Mouse (Mus musculus) C2C12 (cell line): Measurements from ENCODE around the gene B3galt5. TPM values are rescaled to one million over a fixed set of nuclear protein-coding genes. Genes with fewer than 3 reads are reported as not detected.
A peak's percentile ranks its signal among the peaks of the same experiment; 100 is the strongest.

Experiments used
- H3K27me3 ChIP-seq: one replicate; pipeline ENCODE4 v1.6.1; 2011; ENCODE audit not compliant: control insufficient read depth, insufficient read depth, insufficient read length
- H3K36me3 ChIP-seq: one replicate; pipeline ENCODE4 v1.6.1; 2011; ENCODE audit not compliant: control insufficient read depth, insufficient read depth
- H3K4me3 ChIP-seq: one replicate; pipeline ENCODE4 v1.5.1; 2011; ENCODE audit warnings: mild to moderate bottlenecking, control low read depth; ENCODE audit not compliant: poor library complexity, insufficient read depth, severe bottlenecking
- H3K79me2 ChIP-seq: one replicate; pipeline ENCODE4 v1.6.1; 2011; ENCODE audit not compliant: control insufficient read depth, insufficient read depth
- H3K79me3 ChIP-seq: one replicate; pipeline ENCODE4 v1.6.1; 2011; ENCODE audit warnings: low read depth, control low read depth
- H3ac ChIP-seq: one replicate; pipeline ENCODE3; 2011; ENCODE audit warnings: low read depth; ENCODE audit not compliant: control insufficient read depth, insufficient read length
- CEBPB ChIP-seq: IDR thresholded peaks from one replicate; pipeline ENCODE4 v1.6.1; 2011; ENCODE audit warnings: low read depth, mild to moderate bottlenecking, control low read depth, moderate library complexity
- CTCF ChIP-seq: IDR thresholded peaks from one replicate; pipeline ENCODE4 v1.5.1; 2011; ENCODE audit not compliant: control insufficient read depth, insufficient read depth, insufficient read length
- FOSL1 ChIP-seq: IDR thresholded peaks from one replicate; pipeline ENCODE4 v1.8.0; 2011; ENCODE audit warnings: mild to moderate bottlenecking, low read length; ENCODE audit not compliant: poor library complexity, insufficient read depth, severe bottlenecking
- MAX ChIP-seq: IDR thresholded peaks from one replicate; pipeline ENCODE4 v1.6.1; 2011; ENCODE audit warnings: mild to moderate bottlenecking, control low read depth
- MYOD1 ChIP-seq: IDR thresholded peaks from one replicate; pipeline ENCODE4 v1.6.1; 2011; ENCODE audit warnings: low read depth; ENCODE audit not compliant: control insufficient read depth, insufficient read length
- MYOG ChIP-seq: IDR thresholded peaks from one replicate; pipeline ENCODE4 v1.6.1; 2011; ENCODE audit not compliant: control insufficient read depth, insufficient read length; ENCODE audit errors: extremely low read depth
- USF1 ChIP-seq: IDR thresholded peaks from one replicate; pipeline ENCODE4 v1.6.1; 2011; ENCODE audit warnings: low read depth, mild to moderate bottlenecking, control low read depth, moderate library complexity
- polyA plus RNA-seq: library from polyadenylated mRNA; unstranded; fragments of >200 nt; fragmentation: generic; extraction: Trizol; gene quantifications from one replicate; pipeline ENCODE4 v1.2.1, GENCODE M21; 2012; ENCODE audit warnings: missing spikeins

B3galt5 gene
- polyA plus RNA-seq, 1 experiment = 0.01 TPM

GRCm38 (mm10) chr16:96351520-96351919, 115.9 kb downstream of the B3galt5 start:
- no peaks in the 10 kb centered on the region for H3K79me2 ChIP-seq
- TF ChIP-seq FOSL1 = no peak
- TF ChIP-seq CTCF = no peak
- TF ChIP-seq CEBPB = no peak
- TF ChIP-seq MYOG = no peak
- TF ChIP-seq MYOD1 = no peak
- TF ChIP-seq USF1 = no peak
- TF ChIP-seq MAX = no peak
- H3K79me3 ChIP-seq = no peaks in the 10 kb centered on the region
- no peaks in the 10 kb centered on the region for H3K36me3 ChIP-seq
- H3K4me3 ChIP-seq = no peak overlapping the region
- peaks cover 8% of the 10 kb centered on the region for H3K27me3 ChIP-seq
- no peak overlapping the region for H3ac ChIP-seq

- Histone ChIP-seq H3ac (no peak overlapping the region), H3K27me3 (peaks cover 8% of the 10 kb centered on the region), H3K79me3 (no peaks in the 10 kb centered on the region), H3K36me3 (no peaks in the 10 kb centered on the region), H3K79me2 (no peaks in the 10 kb centered on the region), H3K4me3 (no peak overlapping the region)
- TF ChIP-seq FOSL1 (no peak), MYOD1 (no peak), CTCF (no peak), USF1 (no peak), MYOG (no peak), MAX (no peak), CEBPB (no peak)
Observed at GRCm38 (mm10) chr16:96353296-96353896, 117.8 kb downstream of the B3galt5 start.

- Histone ChIP-seq H3K27me3 (peaks cover 8% of the 10 kb centered on the region), H3K79me3 (no peaks in the 10 kb centered on the region), H3K36me3 (no peaks in the 10 kb centered on the region), H3K79me2 (no peaks in the 10 kb centered on the region), H3ac (no peak overlapping the region), H3K4me3 (no peak overlapping the region)
- no peak for TF ChIP-seq CTCF
- TF ChIP-seq FOSL1 = no peak
- no peak for TF ChIP-seq MYOG
- no peak for TF ChIP-seq MAX
- TF ChIP-seq USF1 = no peak
- no peak for TF ChIP-seq CEBPB
- TF ChIP-seq MYOD1 = no peak
Observed at GRCm38 (mm10) chr16:96353996-96354395, 118.4 kb downstream of the B3galt5 start.

GRCm38 (mm10) chr16:96357903-96358302, 122.3 kb downstream of the B3galt5 start:
- Histone ChIP-seq H3K79me2 (no peaks in the 10 kb centered on the region), H3ac (no peak overlapping the region), H3K36me3 (no peaks in the 10 kb centered on the region), H3K27me3 (peaks cover 8% of the 10 kb centered on the region), H3K79me3 (no peaks in the 10 kb centered on the region), H3K4me3 (no peak overlapping the region)
- peak; percentile 49 for TF ChIP-seq CTCF
- TF ChIP-seq USF1 = peak; percentile 43
- TF ChIP-seq MAX = peak; percentile 83
- TF ChIP-seq MYOD1 = no peak

- no peaks in the 10 kb centered on the region for H3K27me3 ChIP-seq
- H3K4me3 ChIP-seq = no peak overlapping the region
- H3K79me3 ChIP-seq = no peaks in the 10 kb centered on the region
- H3ac ChIP-seq = no peak overlapping the region
- H3K36me3 ChIP-seq = no peaks in the 10 kb centered on the region
- no peaks in the 10 kb centered on the region for H3K79me2 ChIP-seq
- TF ChIP-seq FOSL1 = no peak
- no peak for TF ChIP-seq MYOG
- TF ChIP-seq USF1 = no peak
- TF ChIP-seq CTCF = no peak
- no peak for TF ChIP-seq MAX
- no peak for TF ChIP-seq MYOD1
Observed at GRCm38 (mm10) chr16:96361305-96362124, 125.9 kb downstream of the B3galt5 start.

- Histone ChIP-seq H3K4me3 (no peak overlapping the region), H3ac (no peak overlapping the region), H3K79me3 (no peaks in the 10 kb centered on the region), H3K36me3 (no peaks in the 10 kb centered on the region), H3K27me3 (no peaks in the 10 kb centered on the region), H3K79me2 (no peaks in the 10 kb centered on the region)
- TF ChIP-seq MAX = no peak
- no peak for TF ChIP-seq MYOD1
- no peak for TF ChIP-seq MYOG
- TF ChIP-seq FOSL1 = no peak
- no peak for TF ChIP-seq USF1
- TF ChIP-seq CEBPB = no peak
- no peak for TF ChIP-seq CTCF
Observed at GRCm38 (mm10) chr16:96362873-96363272, 127.3 kb downstream of the B3galt5 start.
